Mouse (Mus musculus) activated CD4-positive, CD25-positive, alpha-beta regulatory T cell, adult 4 months (primary cell): ENCODE data around the gene Gm49027. TPM values are rescaled to one million over a fixed set of nuclear protein-coding genes. Genes with fewer than 3 reads are reported as not detected.

ENCODE experiments used
- ATAC-seq: one replicate; pipeline ENCODE4 v1.8.0; 2017
- polyA plus RNA-seq, 2 experiments: library from polyadenylated mRNA; unstranded; fragments of 100-300 nt; shearing (Covaris generic); gene quantifications; one replicate each; pipeline ENCODE4 v1.2.1; 2017

Gene Gm49027
- polyA plus RNA-seq, 2 experiments from 2014 or later = not detected

- no peak for ATAC-seq
Measured at GRCm38 (mm10) chr5:123499717-123500116, 25.6 kb downstream of the Gm49027 start.

- no peak for ATAC-seq
Measured at GRCm38 (mm10) chr5:123489935-123490334, 35.4 kb downstream of the Gm49027 start.

- ATAC-seq = no peak
Measured at GRCm38 (mm10) chr5:123489112-123489785, 36.0 kb downstream of the Gm49027 start, which contains the start of the genes Lrrc43 and Il31. TSS of gene Lrrc43 (plus strand) at chr5:123489305. TSS of gene Il31 (minus strand) at chr5:123489489.

GRCm38 (mm10) chr5:123487659-123488395 is 37.5 kb downstream of the Gm49027 start:
- no peak for ATAC-seq

GRCm38 (mm10) chr5:123473817-123474216 is 51.5 kb downstream of the Gm49027 start:
- ATAC-seq = no peak

- ATAC-seq = peak; percentile 83
Measured at GRCm38 (mm10) chr5:123470784-123471400, 54.4 kb downstream of the Gm49027 start.

GRCm38 (mm10) chr5:123464638-123465037 is 60.6 kb downstream of the Gm49027 start:
- ATAC-seq = no peak

Other genes with a start within 250 kb of the Gm49027 start
- 1 to 10 TPM; 5.3 to 6.0 TPM for gene Bcl7a, start 181.7 kb downstream of the Gm49027 start, polyA plus RNA-seq
- gene Mlxip, start 130.7 kb downstream of the Gm49027 start, polyA plus RNA-seq = 10 to 100 TPM; 14.7 to 17.5 TPM
- gene Lrrc43, start 36.2 kb downstream of the Gm49027 start, polyA plus RNA-seq = not detected
- gene Il31, start 36.0 kb downstream of the Gm49027 start, polyA plus RNA-seq = not detected
- under 1 TPM in 1 of 2 experiments, not detected in 1; 0.33 TPM for gene B3gnt4, start 15.0 kb downstream of the Gm49027 start, polyA plus RNA-seq
- 10 to 100 TPM; 70.9 to 85.2 TPM for gene Diablo, start 1.3 kb downstream of the Gm49027 start, polyA plus RNA-seq
- 10 to 100 TPM; 33.9 to 36.8 TPM for gene Vps33a, start 47.5 kb upstream of the Gm49027 start, polyA plus RNA-seq
- gene Clip1, start 159.1 kb upstream of the Gm49027 start, polyA plus RNA-seq = 10 to 100 TPM; 43.3 to 49.8 TPM
- gene Zcchc8, start 195.6 kb upstream of the Gm49027 start, polyA plus RNA-seq = 10 to 100 TPM; 55.2 to 55.4 TPM
- gene Rsrc2, start 223.9 kb upstream of the Gm49027 start, polyA plus RNA-seq = 100 to 1,000 TPM; 149 to 161 TPM
- 1 to 10 TPM; 5.5 to 8.9 TPM for gene Kntc1, start 224.2 kb upstream of the Gm49027 start, polyA plus RNA-seq